Mouse (Mus musculus) lung, embryonic 15.5 days (tissue): ENCODE measurements at regions not wholly inside any gene's neighbourhood (a gene's known extent, or its start where the extent isn't known, plus 50 kb on each side); places are given as distances from the start of the nearest gene placed in this dataset.

Experiments
- ATAC-seq: fragments of 200-750 bp; cut with Nextera tagmentation; 2 replicates; pipeline ENCODE4 v1.8.0; 2017; ENCODE audit warnings: moderate number of reproducible peaks, borderline replicate concordance; ENCODE audit not compliant: low FRiP score, low TSS enrichment; ENCODE audit errors: extremely low read depth
- H3K27ac ChIP-seq: fragments of 300-500 bp; sonication (generic); 2 replicates; pipeline ENCODE4 v1.5.1; 2015; ENCODE audit warnings: moderate library complexity, mild to moderate bottlenecking, inconsistent platforms
- H3K27me3 ChIP-seq: fragments of 300-500 bp; sonication (generic); 2 replicates; pipeline ENCODE4 v1.6.1; 2015; ENCODE audit warnings: inconsistent platforms
- H3K36me3 ChIP-seq: fragments of 300-500 bp; sonication (generic); 2 replicates; pipeline ENCODE4 v1.6.1; 2015; ENCODE audit warnings: inconsistent platforms
- H3K4me1 ChIP-seq: fragments of 300-500 bp; sonication (generic); 2 replicates; pipeline ENCODE4 v1.6.1; 2015; ENCODE audit warnings: inconsistent platforms
- H3K4me2 ChIP-seq: fragments of 300-500 bp; sonication (generic); 2 replicates; pipeline ENCODE4 v1.6.1; 2015; ENCODE audit warnings: inconsistent platforms, mild to moderate bottlenecking, moderate library complexity
- H3K4me3 ChIP-seq: fragments of 300-500 bp; sonication (generic); 2 replicates; pipeline ENCODE4 v1.5.1; 2015; ENCODE audit warnings: mild to moderate bottlenecking, inconsistent platforms
- H3K9ac ChIP-seq: fragments of 300-500 bp; sonication (generic); 2 replicates; pipeline ENCODE4 v1.6.1; 2015; ENCODE audit warnings: inconsistent platforms
- H3K9me3 ChIP-seq: fragments of 300-500 bp; sonication (generic); 2 replicates; pipeline ENCODE4 v1.6.1; 2016; ENCODE audit warnings: inconsistent platforms
- WGBS: fragments of 180-500 bp; shearing (Covaris S2); methylation state at CpG from one replicate; pipeline ENCODE4 v1.1.7; 2015; 5-methylcytosine and 5-hydroxymethylcytosine counted together

DNA sequence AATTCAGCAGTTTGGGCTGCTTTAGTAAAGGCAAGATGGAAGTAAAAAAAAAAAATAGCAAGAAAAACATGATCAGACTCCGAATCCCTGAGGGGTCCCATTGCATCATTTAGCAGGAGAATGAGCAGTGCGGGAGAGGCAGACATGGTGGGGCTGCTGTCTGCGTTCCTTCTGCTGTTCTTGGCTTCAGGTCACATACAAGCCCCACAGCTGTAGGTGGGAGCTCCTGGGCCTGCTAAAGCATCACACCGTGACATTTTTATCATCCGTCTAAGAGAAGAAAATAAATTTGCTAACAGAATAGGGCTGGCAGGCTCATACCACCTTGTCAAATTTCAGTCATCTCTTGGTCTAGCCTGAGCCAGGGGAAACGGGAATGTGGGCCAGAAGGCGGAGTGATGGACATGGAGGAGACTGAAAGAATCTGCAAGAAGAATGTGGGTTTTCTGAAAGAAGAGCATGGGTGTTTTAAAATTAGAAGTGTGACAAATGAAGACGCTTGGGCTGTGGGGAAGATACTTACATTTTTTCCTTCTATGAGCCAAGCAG, 378.8 kb upstream of the Vrk2 start:
- no peak overlapping the region for H3K4me2 ChIP-seq
- no peak overlapping the region for H3K4me3 ChIP-seq
- no peaks in the 10 kb centered on the region for H3K36me3 ChIP-seq
- no peak overlapping the region for H3K9ac ChIP-seq
- H3K9me3 ChIP-seq: no peaks in the 10 kb centered on the region
- H3K27ac ChIP-seq: no peak overlapping the region
- no peak for ATAC-seq
- H3K4me1 ChIP-seq: peaks cover 3% of the 10 kb centered on the region; the same call in 1 of the 2 replicates
- no peaks in the 10 kb centered on the region for H3K27me3 ChIP-seq
- WGBS: 63% methylated on average over 8 of the region's 8 CpGs

DNA sequence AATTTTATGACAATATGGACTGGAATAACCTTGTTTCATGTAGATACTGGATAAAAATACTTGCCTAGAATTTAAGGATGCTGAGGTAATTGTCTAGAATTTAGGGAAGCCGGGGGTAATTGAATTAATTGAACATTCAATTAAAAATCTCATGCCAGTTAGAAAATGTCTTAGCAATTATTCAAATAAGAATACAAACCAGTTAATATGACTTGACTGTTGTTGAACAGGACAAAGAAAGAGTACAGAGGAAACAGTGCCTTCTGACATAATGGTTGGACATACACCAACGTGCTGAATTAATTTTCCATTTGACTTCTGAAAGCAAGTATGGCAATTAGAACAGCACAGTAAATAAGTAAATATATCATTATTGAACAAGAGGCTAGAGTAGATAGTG, 377.4 kb upstream of the Vrk2 start:
- Histone ChIP-seq H3K36me3 (no peaks in the 10 kb centered on the region), H3K9me3 (no peaks in the 10 kb centered on the region), H3K4me3 (no peak overlapping the region), H3K27me3 (no peaks in the 10 kb centered on the region), H3K4me1 (peaks cover 3% of the 10 kb centered on the region; the same call in 1 of the 2 replicates), H3K9ac (no peak overlapping the region), H3K4me2 (no peak overlapping the region), H3K27ac (no peak overlapping the region)
- WGBS: 84% methylated on average over 2 of the region's 2 CpGs
- no peak for ATAC-seq

DNA sequence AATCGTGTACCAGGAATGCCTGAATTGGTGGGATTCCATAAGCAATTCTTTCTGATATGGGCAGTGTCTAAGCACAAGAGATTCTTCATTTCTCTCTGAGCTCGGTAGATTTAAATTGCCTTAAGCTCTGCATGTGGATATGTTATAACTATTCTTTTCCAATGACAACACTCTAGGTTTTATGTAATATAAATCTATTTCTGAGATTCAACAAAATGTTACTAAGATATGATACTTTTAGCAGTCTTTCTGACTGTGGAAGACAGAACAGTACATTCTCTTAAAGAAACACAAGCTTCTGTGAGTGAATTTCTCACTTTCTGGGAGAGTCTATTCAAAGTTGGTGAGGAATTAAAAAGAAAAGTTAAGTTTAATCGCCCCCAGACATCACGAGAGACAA, 373.6 kb upstream of the Vrk2 start:
- Histone ChIP-seq H3K27ac (no peak overlapping the region), H3K4me3 (no peak overlapping the region), H3K27me3 (no peaks in the 10 kb centered on the region), H3K9me3 (no peaks in the 10 kb centered on the region), H3K4me1 (peaks cover 11% of the 10 kb centered on the region), H3K36me3 (no peaks in the 10 kb centered on the region), H3K4me2 (no peak overlapping the region), H3K9ac (no peak overlapping the region)
- WGBS: 81% methylated on average over 4 of the region's 4 CpGs
- ATAC-seq: no peak

DNA sequence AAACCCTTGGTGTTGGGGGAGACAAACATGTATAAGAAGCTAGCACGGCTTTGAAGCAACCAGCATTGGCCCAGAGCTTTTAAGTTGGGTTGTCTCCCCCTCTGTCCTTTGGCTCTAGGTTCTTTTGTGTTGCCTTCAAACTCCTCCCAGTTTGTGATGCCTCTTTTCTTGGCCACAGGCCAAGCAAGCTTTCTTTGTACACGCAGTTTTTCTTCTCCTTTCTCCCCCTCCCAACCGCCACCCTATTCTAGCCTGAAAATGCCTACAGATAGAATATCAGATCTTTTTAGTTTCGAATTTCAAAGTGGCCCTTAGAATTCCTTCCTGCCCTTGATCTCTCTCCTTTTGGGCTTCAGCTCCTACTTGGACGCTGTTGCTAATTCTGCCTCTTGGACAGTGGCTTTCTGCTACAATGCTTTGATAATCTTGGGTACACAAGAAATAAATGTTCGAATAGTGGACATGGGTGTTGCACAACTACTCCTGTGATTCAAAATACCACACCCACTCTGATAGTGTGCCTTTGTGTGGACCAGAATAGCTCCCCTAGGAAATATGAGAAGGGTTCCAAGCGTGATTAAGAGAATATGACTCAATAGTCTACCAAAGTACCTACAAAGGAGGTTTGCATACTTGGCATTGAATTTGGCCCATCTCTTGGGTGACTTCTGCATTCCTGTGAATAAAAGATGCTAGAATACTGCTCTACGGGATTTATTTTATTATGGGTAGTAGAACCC, 369.3 kb upstream of the Vrk2 start:
- Histone ChIP-seq H3K27me3 (no peaks in the 10 kb centered on the region; the same call in 1 of the 2 replicates), H3K9ac (no peak overlapping the region), H3K27ac (peak overlapping the region; percentile 24; the same call in 1 of the 2 replicates), H3K4me1 (peaks cover 17% of the 10 kb centered on the region), H3K9me3 (no peaks in the 10 kb centered on the region), H3K4me2 (no peak overlapping the region), H3K4me3 (no peak overlapping the region), H3K36me3 (no peaks in the 10 kb centered on the region)
- peak; percentile 59; the same call in 1 of the 2 replicates for ATAC-seq
- 26% methylated on average over 8 of the region's 8 CpGs for WGBS

DNA sequence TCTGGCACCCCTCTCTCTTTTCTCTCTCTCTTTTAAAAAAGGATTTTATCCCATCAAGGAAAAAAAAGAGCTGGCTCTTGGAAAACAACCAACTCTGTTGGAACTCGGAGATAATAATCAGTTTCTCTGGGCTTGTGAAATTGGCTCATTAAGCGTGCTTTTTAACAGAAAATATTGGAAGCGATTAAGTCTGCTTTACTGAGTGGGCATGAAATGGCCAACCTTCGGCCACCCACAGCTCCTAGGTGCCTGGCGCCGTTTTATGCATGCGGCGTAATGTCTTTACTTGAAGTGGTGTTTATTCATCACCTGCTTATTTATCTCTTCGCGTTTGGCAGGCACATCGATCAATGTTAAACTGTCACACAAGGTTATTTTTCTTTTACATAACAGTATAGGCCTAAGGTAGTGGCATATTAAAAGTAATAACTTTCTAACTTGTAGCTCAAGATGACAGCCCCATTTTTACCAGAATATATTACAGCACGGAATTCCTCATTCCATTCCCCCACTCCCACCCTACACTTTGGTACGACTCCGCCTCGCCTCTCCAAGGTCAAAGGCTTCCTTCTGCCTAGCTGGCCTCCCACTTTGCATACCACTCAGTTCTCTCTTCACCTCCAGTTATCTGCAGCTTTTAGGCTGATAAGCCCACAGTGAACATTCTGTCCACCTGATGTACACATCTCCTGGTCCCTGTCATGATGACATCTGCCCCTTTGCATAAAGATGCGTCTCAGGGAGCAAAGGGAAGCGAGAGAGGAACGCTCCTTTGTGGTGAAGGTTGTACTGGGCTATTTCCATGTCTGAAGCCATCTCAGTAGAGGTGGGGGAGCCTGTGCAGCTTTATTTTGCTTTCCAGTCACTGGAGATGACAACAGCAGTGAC, 368.5 kb upstream of the Vrk2 start:
- H3K4me1 ChIP-seq: peaks cover 17% of the 10 kb centered on the region
- H3K9ac ChIP-seq: no peak overlapping the region
- H3K27ac ChIP-seq: peak overlapping the region; percentile 24; the same call in 1 of the 2 replicates
- 32% methylated on average over 18 of the region's 18 CpGs for WGBS
- no peak for ATAC-seq
- no peaks in the 10 kb centered on the region for H3K9me3 ChIP-seq
- H3K4me2 ChIP-seq: no peak overlapping the region
- no peak overlapping the region for H3K4me3 ChIP-seq
- no peaks in the 10 kb centered on the region for H3K36me3 ChIP-seq
- no peaks in the 10 kb centered on the region; the same call in 1 of the 2 replicates for H3K27me3 ChIP-seq

DNA sequence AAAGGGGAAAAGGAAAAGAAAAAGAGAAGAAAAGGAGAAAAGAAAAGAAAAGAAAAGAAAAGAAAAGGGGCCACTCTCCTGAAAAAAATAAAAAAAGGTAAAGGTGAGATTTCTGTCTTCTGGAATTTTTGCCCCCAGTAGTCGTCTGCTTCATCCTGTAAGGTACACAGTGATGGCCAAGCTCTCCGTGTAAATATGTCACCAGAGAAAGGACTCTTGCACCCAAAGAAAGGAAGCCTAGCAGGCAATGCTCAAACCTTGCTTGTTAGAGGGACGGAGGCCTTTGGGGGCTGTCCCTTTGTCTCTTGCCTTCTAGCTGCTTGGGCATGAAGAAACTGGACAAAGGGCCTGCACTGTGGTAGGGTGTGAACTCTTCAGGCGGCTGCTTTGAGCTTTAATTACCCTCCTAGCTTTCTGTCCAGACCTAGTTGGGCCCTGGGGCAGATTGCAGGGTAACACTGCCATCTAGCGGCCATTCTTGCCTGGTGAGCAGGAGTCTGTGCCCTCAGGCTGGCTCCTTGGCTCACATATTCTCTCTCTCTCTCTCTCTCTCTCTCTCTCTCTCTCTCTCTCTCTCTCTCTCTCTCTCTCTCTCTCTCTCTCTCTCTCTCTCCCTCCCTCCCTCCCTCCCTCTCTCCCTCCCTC, 367.7 kb upstream of the Vrk2 start:
- no peaks in the 10 kb centered on the region for H3K36me3 ChIP-seq
- no peaks in the 10 kb centered on the region for H3K9me3 ChIP-seq
- ATAC-seq: peak; percentile 94
- H3K27me3 ChIP-seq: no peaks in the 10 kb centered on the region; the same call in 1 of the 2 replicates
- no peak overlapping the region for H3K4me3 ChIP-seq
- H3K9ac ChIP-seq: no peak overlapping the region
- H3K4me2 ChIP-seq: no peak overlapping the region
- WGBS: 10% methylated on average over 5 of the region's 5 CpGs
- no peak overlapping the region for H3K27ac ChIP-seq
- peaks cover 17% of the 10 kb centered on the region for H3K4me1 ChIP-seq

DNA sequence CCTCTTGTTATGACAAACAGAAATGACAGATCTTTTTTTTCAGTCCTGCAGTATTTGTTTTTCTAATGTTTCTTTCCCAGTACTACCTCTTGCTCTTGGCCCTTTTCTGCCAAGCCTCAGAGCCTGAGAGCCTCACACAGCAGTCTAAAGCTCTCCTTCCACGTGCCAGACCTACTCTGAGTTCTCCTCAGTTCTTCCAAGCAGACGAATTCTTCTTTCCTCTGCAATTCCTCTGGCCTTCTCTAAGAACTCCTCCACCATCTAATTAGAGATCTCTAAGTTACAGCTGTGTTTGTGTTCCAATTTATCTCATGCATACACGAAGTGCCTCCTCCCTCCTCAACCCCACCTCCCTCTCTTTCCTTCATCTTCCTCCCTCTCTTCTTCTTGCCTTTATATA, 362.4 kb upstream of the Vrk2 start:
- no peaks in the 10 kb centered on the region for H3K36me3 ChIP-seq
- H3K27ac ChIP-seq: no peak overlapping the region
- ATAC-seq: no peak
- no peak overlapping the region for H3K9ac ChIP-seq
- no peaks in the 10 kb centered on the region; the same call in 1 of the 2 replicates for H3K27me3 ChIP-seq
- WGBS: 56% methylated on average over 3 of the region's 3 CpGs
- H3K4me2 ChIP-seq: no peak overlapping the region
- H3K9me3 ChIP-seq: no peaks in the 10 kb centered on the region
- H3K4me1 ChIP-seq: no peaks in the 10 kb centered on the region
- H3K4me3 ChIP-seq: no peak overlapping the region

DNA sequence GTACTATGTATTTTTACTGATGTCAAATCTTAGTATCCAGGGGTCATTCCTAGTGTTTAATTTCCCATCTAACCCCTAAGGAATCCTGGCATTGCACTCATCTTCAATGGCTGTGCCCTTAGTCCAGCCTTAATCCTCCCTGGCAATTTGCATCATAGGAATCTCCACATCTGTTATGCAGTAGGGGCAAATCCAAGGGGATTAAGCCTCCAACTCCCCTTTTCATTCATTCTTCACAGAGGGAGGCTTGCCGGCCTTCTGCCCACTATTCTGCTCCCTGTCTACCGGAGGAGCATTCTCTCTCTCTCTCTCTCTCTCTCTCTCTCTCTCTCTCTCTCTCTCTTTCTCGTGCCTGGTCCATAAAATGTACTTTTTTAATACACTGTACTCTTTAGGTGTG, 338.0 kb upstream of the Vrk2 start:
- no peaks in the 10 kb centered on the region for H3K4me1 ChIP-seq
- no peaks in the 10 kb centered on the region for H3K36me3 ChIP-seq
- H3K4me2 ChIP-seq: no peak overlapping the region
- no peak for ATAC-seq
- H3K4me3 ChIP-seq: no peak overlapping the region
- WGBS: 47% methylated on average over 3 of the region's 3 CpGs
- no peaks in the 10 kb centered on the region for H3K27me3 ChIP-seq
- no peak overlapping the region for H3K27ac ChIP-seq
- no peaks in the 10 kb centered on the region for H3K9me3 ChIP-seq
- no peak overlapping the region for H3K9ac ChIP-seq

DNA sequence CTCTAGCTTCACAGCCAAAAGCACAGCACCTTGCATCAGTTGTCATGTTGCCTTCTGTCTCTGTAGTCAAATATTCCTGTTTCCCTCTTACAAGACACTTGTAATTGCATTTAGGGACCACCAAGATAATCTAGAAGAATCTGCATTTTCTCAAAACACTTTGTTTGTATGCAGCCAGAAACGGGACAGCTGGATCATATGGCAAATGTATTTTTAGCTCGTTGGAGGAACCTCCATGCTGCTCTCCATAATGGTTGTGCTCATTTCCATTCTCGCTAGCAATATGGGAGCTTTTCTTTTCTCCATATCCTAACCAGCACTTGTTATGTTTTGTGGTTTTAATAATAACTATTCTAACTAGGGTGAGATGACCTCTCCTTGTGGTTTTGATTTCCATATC, 313.3 kb upstream of the Vrk2 start:
- Histone ChIP-seq H3K9me3 (no peaks in the 10 kb centered on the region), H3K27me3 (no peaks in the 10 kb centered on the region), H3K4me3 (no peak overlapping the region), H3K9ac (no peak overlapping the region), H3K27ac (no peak overlapping the region), H3K4me2 (no peak overlapping the region), H3K4me1 (no peaks in the 10 kb centered on the region), H3K36me3 (no peaks in the 10 kb centered on the region)
- no peak for ATAC-seq
- WGBS: 66% methylated on average over 3 of the region's 3 CpGs

DNA sequence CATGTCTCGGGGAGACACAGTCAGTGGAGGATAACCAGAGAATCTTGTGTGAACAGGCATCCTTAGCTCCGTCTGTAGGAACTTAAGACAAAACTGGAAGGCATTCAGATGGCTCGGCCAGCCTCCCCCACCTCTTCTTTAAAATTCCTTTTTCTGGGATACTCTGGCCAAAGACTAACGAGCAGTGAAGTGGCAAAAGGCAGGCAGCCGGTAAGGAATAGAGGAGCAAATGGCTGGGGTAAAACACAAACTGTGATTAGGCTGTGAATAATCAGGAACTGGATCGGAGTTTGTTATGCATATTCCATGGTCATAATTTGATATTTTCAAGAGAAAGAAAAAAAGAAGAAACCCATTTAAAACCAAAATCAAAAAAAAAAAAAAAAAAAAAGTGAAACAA, 287.8 kb upstream of the Vrk2 start:
- Histone ChIP-seq H3K36me3 (no peaks in the 10 kb centered on the region), H3K9me3 (no peaks in the 10 kb centered on the region), H3K9ac (no peak overlapping the region), H3K27ac (no peak overlapping the region), H3K27me3 (no peaks in the 10 kb centered on the region), H3K4me1 (no peaks in the 10 kb centered on the region), H3K4me3 (no peak overlapping the region), H3K4me2 (no peak overlapping the region)
- WGBS: 36% methylated on average over 6 of the region's 6 CpGs
- ATAC-seq: no peak
